Mouse (Mus musculus) cerebellum, adult 9-10 months (tissue): ENCODE measurements around the gene 1110065P20Rik.

Experiments used
- DNase-seq: peaks from one replicate; pipeline ENCODE4 v3.0.0; 2022

Gene 1110065P20Rik

DNA sequence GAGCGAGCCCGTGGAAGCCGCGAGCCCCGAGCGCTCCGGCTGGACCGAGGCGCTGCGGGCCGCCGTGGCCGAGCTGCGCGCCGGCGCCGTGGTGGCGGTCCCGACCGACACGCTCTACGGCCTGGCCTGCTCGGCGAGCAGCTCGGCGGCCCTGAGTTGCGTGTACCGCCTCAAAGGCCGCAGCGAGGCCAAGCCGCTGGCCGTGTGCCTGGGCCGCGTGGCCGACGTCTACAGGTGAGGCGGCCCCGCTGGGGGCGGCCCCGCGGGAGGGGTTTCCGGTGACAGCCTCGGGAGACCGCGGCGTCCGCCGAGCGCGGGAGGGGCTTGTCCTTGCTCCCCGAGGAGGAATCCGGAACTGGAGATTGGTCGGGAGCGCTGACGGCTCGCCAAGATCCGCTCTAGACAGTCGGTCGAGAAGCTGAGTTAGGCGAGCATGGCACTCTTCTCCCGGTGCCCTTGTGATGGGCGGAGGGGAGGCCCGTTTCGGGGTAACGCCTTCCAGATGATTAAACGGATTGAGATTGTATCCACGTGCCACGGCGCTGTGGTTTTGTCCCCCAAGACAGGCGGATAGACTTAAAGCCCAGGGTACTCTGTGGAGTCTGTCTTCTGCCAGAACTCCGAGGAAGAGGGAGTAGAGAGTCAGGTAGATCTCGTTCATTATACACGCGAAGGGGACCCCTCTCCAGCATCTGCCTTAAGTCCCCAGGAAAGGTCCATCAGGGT is at the start of gene 1110065P20Rik:
Gene 1110065P20Rik (minus strand): TSS at position 264 of the 726 bp plus-strand sequence.
- peak; percentile 70 for DNase-seq

DNA sequence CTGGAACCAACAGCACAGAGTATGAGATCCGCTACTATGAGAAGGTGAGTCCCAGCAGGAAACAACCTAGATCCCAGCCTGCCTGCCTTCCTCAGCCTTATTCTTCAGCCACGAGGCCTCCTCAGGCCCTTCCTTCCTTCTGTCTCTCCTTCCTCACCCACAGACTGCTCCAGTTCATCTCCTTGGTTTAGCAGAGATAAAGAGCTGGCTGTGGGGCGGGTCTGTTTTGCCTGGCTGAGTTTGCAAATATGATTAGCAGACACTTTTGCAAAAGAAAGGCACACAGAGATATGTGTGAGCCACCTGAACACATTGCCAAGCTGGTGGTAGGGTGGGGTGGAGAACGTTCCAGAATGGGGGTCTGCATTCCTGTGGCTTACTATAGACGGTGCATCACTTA is 48.9 kb upstream of the 1110065P20Rik start:
- no peak for DNase-seq

- DNase-seq, result no peak
Measured at GRCm38 (mm10) chr4:124898428-124898827, 47.4 kb upstream of the 1110065P20Rik start.

DNA sequence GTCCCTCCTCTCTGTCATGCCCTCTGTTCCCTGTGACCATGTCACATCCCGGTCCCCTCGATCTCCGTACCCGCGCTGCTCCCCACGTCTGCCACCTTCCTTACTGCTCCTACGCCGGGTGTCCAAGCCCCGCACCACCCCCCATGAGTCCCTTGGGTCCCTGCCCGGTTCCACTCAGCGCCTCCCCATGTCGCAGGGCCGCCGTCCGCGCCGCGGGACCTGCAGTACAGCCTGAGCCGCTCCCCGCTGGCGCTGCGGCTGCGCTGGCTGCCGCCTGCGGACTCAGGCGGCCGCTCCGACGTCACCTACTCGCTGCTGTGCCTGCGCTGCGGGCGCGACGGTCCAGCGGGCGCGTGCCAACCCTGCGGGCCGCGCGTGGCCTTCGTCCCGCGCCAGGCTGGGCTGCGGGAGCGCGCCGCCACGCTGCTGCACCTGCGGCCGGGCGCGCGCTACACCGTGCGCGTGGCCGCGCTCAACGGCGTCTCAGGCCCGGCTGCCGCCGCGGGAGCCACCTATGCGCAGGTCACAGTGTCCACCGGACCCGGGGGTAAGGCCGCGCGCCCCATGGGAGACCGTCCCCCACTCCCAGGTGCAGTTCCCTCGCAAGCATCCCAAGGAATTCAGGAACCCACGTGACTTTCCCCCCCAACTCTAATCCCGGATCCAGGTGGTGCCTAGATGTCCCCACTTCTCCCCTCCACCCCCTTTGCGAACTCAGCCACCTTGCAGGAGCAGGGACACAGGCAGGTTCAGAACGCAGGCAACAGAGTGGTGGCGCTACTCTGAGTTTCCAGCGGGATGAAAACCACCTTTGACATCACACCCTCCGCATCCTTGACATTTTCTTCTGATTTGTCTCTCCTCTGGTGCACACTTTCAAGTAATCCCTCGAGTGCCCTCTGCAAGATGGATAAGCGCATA is 43.8 kb upstream of the 1110065P20Rik start:
- DNase-seq, result peak; percentile 81

- peak; percentile 24 for DNase-seq
Measured at GRCm38 (mm10) chr4:124893769-124894168, 42.8 kb upstream of the 1110065P20Rik start.

DNA sequence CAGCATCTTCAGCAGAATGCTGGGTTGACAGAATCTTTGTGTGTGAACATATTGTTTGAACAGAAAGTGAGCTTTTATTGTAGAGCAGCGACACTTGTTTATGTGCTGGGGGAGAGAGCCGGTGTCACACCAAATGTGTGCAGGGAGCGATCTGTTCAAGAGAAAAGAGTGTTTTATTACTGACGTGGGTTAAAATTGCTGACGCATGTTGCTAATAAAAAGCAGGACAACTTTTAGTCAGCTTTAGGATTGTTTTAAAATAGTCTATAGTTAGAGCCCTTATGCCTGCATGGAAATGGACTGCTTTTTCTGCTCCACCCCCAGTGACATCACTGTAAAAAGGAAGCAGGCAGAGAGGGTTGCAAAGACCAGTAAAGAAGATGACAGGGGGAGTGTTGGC is 39.8 kb upstream of the 1110065P20Rik start:
- no peak for DNase-seq

DNA sequence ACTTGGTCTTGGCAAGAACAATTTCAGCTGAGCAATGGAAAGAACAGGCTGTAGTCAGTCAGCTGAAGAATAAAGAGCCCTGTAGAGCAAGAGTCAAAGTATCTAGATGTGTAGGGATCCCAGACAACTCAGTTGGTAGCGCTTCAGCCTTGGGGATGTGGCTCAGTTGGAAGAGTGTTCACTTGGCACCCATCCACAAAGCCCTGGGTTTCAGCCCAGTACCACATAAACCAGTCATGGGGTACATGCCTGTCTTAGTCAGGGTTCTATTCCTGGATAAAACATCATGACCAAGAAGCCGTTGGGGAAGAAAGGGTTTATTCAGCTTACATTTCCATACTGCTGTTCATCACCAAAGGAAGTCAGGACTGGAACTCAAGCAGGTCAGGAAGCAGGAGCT is 38.9 kb upstream of the 1110065P20Rik start:
- DNase-seq, result no peak

DNA sequence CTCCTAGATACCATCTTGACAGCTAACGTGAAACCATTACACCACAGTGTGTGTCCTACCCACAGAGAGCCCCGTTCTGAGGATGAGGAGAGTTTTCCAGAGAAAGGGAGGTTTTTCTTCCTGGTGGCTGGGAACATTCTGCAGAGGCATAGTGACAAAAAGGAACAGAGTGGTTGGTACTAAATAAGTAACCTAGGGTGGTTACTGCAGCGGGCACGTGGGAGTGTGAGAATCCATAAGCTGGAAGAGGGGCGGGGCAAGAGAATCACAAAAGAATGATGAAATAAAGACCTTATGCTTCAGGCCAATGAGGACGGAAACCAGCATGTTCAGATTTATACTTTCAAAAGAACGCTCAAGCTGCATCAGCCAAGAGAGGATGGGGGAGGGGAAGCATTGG is 37.7 kb upstream of the 1110065P20Rik start:
- DNase-seq, result no peak

- DNase-seq, result no peak
Measured at GRCm38 (mm10) chr4:124882151-124882729, 31.2 kb upstream of the 1110065P20Rik start.

DNA sequence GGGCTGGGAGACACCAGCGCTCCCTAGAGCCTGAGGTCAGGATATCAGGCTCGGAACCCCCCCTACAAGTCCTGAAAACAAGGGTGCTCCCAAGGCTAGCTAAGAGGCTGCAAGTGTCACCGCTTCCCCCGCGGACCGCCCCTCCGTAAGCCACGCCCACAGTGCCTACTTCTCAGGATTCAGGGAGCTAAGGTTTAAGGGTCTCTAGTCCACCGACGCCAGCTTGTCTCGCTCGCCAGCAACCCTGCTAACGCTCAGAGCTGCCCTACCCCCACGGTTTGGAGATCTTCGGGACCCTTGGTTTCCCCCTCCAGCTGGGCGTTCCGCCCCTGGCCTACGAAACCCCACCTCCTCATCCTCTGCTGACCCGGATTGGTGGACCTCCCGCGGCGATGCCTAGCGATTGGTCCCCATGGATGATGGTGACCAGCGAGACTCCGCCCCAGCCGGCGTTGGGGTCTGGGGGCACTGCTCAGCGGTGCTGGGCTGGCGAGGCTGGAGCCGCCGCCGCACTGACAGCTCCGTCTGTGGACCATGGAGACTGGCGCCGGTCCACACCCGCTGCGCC is 30.4 kb upstream of the 1110065P20Rik start:
- DNase-seq, result no peak

GRCm38 (mm10) chr4:124880599-124880998 is 29.6 kb upstream of the 1110065P20Rik start, which contains the start of gene Epha10:
Gene Epha10, plus strand, starts transcription at chr4:124880899.
- DNase-seq, result no peak

GRCm38 (mm10) chr4:124872719-124873118 is 21.7 kb upstream of the 1110065P20Rik start:
- no peak for DNase-seq

DNA sequence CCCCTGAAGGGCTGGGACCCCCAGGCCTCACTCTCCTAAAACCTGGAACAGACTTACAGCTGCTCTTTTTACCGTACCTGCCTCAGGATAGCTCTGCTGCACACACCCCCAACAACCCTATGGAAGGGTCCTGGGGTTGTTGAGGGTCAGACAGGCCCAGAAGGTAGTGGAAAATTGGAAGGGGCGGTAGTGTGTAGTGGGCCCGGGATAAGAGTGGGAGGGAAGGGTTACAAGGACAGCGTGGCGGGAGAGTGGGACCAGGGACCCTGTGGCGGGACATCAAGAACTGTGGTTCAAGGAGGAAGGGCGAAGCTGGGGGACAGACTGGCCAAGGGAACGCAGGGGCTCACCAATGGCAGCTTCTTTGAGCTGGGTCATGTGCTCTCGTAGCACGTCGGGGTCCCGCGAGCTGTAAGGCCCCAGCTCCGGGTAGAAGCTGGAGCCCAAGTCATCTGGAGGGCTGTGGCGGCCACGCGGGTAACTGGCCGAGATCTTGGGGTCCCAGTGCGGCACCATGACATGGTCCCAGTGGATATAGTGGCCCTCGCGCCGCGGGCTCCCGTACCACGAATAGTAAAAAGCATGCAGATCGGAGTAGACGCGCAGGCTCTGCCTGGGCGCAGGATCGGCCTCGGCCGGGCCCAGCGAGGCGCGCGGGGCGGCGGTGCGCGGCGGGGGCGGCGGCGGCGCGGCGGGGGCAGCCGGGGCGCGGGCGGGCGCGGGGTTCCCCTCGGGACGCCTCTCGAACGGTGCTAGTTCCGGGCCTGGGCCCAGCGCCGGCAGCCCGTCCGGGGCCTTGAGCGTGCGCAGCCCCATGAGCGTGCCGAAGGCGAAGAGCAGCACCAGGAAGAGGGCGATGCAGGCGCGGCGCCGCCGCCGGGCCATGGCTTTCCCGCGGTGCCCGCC is 10.5 kb upstream of the 1110065P20Rik start, which contains the start of gene Maneal:
Gene Maneal (minus strand): TSS at position 889 of the 906 bp plus-strand sequence.
- DNase-seq, result no peak

GRCm38 (mm10) chr4:124860446-124860845 is 9.4 kb upstream of the 1110065P20Rik start:
- no peak for DNase-seq

DNA sequence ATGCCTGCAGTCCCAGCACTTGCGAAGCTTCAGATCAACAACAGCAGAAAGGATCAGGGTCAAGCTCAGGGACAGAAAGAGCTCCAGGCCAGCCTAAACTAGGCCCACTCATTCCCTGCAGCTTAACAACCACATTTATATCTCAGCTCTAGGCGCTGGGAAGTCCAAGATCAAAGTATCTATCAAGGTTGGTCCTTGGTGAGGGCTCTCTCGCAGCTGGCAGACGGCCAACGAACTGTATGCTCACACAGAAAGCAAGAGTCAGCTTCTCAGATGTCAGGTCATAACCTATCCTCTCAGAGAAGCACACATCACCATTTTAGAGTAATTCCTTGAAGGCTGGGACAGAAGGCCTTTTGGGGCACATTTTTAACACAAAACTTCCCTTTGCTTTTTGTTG is 7.4 kb upstream of the 1110065P20Rik start:
- no peak for DNase-seq

DNA sequence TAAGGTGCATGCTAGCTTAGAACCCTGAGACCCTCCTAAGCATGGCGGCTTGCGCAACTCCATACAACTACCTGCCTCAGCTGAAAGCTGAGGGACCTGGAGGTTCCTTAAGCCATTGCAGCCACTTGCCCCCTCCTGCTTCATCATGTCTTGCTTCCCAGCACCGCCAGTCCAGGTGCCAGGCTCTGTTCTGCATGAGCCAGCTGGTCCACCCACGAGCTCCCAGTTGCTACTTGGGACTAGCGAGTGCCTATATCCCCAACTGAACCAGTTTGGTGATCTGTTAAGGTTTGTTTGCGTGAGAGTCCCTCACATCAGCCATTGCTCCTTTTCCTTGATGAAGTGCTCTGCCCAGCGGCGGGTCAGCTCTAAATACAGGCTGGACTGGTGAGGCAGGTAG is 5.3 kb upstream of the 1110065P20Rik start:
- no peak for DNase-seq

GRCm38 (mm10) chr4:124850261-124850913 is 609 bp downstream of the 1110065P20Rik start, which contains the start of gene Yrdc:
Gene Yrdc, plus strand, starts transcription at chr4:124850679.
- peak; percentile 92 for DNase-seq

- DNase-seq, result peak; percentile 78
Measured at GRCm38 (mm10) chr4:124849631-124850260, 1.2 kb downstream of the 1110065P20Rik start.

GRCm38 (mm10) chr4:124847573-124847972 is 3.4 kb downstream of the 1110065P20Rik start:
- DNase-seq, result peak; percentile 91

GRCm38 (mm10) chr4:124843493-124843892 is 7.5 kb downstream of the 1110065P20Rik start:
- DNase-seq, result no peak

DNA sequence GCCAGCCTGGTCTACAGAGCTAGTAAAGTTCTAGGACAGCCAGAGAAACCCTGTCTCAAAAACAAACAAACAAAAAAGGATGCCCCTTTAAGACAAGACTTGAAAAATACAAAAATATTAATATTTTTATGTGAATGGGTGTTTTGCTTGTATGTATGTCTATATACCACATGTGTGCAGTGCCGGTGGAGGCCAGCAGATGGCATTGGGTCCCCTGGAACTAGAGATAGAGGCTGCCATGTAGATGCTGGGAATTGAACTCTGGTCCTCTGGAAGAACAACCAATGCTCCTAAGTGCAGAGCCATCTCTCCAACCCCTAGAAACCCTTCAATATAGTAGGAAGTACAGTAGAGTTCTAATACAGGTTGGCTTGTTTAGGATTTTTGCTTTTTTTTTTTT is 10.0 kb downstream of the 1110065P20Rik start:
- peak; percentile 6 for DNase-seq
